Mouse (Mus musculus) E14TG2a.4 (cell line): ENCODE measurements at regions not wholly inside any gene's neighbourhood (a gene's known extent, or its start where the extent isn't known, plus 50 kb on each side); places are given as distances from the start of the nearest gene placed in this dataset.

Experiments
- CTCF ChIP-seq: conservative IDR thresholded peaks from 2 replicates; pipeline ENCODE4 v1.5.1; 2014; ENCODE audit warnings: low read length
- NANOG ChIP-seq: IDR thresholded peaks from 2 replicates; pipeline ENCODE4 v1.6.1; 2014; ENCODE audit warnings: borderline replicate concordance, low read length, mixed read lengths
- POU5F1 ChIP-seq: IDR thresholded peaks from 2 replicates; pipeline ENCODE4 v1.6.1; 2014; ENCODE audit warnings: low read length, borderline replicate concordance

DNA sequence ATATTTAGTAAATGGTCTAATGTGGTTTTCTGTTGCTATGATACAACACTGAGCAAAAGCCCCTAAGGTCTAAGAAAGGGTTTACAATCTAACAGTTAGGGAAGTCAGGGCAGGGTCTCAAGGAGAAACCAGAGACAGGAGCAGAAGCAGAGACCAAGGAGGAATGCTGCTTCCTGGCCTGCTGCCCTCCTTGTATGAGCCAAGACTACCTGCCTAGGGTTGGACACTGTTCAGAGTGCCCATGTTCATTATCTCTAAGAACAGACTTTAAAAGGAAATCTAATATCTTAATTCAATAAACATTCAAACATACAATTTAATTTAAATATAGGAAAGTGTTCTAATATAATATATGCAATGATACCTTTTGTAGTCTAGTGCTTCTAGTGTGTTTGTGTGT lies 63.0 kb upstream of the Tmem106b start:
- TF ChIP-seq CTCF, result no peak
- no peak for TF ChIP-seq POU5F1
- no peak for TF ChIP-seq NANOG
